Mouse (Mus musculus): Measurements from ENCODE around the gene Rhoa.
"Not testable (repeated sequence)": the region's sequence is repeated elsewhere in the genome, so short reads cannot be mapped to it uniquely, and the experiment has no call there.

The Rhoa gene

DNA sequence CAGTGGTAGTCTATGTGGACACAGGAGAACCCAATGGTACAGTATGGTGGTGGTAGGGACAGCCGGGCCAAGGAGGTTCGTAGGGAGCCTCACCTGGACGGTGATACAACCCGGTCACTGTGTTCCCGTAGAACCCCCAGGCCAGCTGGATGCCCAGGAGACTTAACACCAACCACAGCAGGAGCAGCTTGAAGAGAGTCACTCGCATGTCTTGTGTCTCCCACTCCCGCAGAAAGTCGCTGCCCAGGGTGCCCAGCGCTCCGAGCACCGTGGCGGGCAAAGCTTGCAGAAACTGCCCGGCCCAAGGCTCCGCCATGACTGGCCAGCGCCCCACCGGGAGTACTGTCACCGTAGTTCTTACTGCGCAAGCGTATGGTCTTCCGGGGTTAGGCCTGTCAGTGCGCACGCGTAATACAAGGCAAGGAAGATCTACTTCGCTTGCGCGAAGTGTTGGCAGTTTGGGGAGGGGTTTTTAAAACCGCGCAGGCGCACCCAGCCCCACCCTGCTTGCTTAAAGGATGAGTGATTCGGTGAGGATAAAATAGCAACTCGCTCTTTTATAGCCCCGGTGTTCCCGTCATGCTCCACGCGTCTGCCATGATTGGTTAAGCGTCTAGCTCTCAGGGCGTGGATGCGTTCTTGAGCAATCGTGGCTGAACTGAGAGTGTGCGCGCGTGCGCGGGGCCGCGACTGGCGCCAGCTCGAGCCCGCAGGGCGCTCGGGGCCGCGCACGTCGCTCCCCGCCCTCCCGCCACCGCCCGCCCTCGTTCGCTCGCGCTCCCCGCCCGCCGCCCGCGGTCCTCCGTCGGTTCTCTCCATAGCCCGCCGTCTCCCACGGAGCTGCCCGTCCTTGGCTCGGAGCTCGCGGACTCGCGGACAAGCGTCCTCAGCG lies at the start of gene Rhoa, which contains the start of gene Tcta:
Rhoa (plus strand) TSS at position 501 of the 892 bp plus-strand sequence.
Tcta (minus strand) TSS at position 532 of the 892 bp plus-strand sequence.
- peak; percentile 90 to 98 for DNase-seq

DNA sequence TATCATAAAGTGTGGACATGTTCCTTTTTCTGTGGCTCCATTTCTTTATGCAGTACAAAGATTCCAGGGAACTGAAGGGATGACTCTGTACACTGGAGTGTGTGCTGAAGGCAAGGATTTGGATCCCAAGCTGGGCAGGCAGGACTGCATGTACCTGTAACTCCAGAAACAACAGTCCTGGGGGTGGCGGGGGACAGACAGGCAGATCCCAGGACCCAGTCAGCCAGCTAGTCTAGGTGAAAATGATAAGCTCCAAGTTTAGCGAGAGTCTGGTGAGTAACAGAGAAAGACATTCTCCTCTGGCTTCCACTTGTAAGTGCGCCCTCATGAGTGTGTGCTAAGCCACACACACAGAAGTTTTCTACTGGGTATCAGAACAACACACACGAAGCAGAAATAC lies 45.4 kb upstream of the Rhoa start:
- no peak for DNase-seq

GRCm38 (mm10) chr9:108261865-108262264 lies 44.1 kb upstream of the Rhoa start:
- DNase-seq = no peak

GRCm38 (mm10) chr9:108262494-108263049 lies 43.4 kb upstream of the Rhoa start:
- DNase-seq = no peak

DNA sequence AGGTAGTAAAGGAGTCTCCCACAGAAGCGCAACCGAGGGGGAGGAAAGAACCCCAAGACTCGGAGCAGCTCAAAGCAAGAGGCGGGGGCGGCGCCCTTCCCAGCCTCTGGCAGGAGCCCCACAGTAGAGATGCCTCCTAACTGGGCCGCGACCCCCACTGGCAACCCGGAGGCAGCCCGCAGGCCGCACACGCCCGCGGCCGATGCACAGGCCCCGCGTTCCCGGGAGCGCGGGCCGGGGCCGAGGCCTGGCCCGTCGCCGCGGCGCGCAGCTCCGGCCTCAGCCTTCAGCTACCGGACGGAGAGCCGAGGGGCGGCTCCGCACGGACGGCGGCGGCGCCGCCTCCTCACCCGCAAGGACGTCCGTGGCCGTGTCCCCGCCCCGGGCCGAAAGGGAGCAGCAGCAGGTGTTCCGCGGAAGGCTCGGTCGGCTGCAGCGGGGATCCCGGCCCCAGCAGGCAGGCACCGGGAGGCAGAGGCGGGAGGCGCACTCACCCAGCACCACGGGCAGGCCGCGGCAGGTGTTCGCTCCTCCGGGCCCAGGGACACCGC lies 42.7 kb upstream of the Rhoa start:
- no peak for DNase-seq

- peak; percentile 97 to 100 for DNase-seq
Observed at GRCm38 (mm10) chr9:108263690-108264190, 42.2 kb upstream of the Rhoa start, which contains the start of gene Dag1. TSS of gene Dag1 (minus strand) at chr9:108263958.

DNA sequence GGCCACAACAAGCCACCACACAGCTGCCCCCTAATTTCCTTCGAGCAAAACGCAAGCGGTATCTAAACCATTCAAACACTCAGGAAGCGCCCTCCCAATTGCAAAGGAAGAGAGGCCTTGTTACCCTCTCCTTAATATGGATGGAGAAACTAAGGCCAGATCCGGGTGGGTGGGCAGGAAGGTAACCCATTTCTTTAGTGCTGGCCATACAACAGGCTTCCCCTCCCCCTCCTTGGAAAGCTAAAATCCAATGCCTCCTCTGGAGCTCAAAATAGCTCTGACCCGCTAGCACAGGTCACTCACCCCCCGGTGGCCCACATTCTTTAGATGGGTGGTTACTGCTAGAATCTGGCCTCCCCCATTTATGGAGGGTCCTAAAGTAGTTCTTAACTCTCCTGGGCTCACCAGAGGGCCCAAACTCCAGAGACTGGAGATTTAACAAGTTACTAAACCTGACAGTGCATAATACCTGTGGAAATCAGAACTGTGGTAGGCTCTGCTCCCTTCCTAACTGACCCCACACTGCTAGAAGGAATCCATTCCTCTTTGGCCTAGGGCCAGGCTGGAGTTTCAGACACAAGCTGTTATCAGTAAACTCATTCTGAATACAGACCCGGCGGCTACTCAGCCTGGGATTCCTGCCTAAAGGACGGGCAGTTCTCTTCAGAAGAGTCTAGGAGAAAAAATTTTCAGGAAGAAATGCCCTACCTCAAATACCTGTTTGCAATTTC lies 41.6 kb upstream of the Rhoa start:
- DNase-seq = no peak

GRCm38 (mm10) chr9:108266261-108266935 lies 39.5 kb upstream of the Rhoa start:
- DNase-seq = no peak

- DNase-seq = no peak
Observed at GRCm38 (mm10) chr9:108267691-108268090, 38.2 kb upstream of the Rhoa start.

DNA sequence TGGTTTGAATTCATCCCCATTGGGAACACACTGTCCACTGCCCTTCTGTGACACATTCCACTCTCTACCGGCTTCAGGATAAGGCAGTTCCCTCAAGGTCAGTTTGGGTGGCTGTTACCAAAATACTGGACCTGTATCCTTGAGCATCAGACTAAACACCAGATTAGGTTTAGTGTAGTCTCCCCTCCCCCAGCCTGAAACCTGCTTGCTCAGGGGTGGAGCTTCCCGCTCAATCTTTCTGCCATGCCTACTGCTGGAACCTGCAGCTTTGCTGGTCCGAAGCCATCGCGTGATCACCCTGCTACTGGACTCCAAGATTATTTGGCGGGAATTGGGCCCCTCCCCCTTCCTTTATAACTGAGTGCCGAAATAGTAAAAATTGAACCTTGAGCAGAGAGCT lies 37.2 kb upstream of the Rhoa start:
- DNase-seq = not testable (repeated sequence)

DNA sequence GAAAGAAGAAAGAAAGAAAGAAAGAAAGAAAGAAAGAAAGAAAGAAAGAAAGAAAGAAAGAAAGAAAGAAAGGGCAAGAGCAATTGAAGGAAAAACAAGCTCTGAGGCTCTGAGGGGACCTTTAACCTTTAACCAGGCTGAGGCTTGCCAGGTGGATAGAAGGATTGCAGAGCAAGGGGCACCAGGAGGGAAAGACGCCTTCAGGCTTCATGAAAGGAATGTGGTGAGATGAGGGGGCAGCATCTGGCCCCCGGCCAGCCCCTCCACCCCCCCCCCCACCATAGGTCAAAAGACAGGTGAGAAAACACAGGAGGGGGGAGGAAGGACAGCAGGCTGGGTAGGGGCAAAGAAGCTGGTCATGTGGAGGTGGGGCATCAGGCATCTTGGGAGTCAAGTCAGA lies 34.0 kb upstream of the Rhoa start:
- DNase-seq = no peak

GRCm38 (mm10) chr9:108272691-108273090 lies 33.2 kb upstream of the Rhoa start:
- DNase-seq = no peak

GRCm38 (mm10) chr9:108273485-108273884 lies 32.4 kb upstream of the Rhoa start:
- no peak for DNase-seq

DNA sequence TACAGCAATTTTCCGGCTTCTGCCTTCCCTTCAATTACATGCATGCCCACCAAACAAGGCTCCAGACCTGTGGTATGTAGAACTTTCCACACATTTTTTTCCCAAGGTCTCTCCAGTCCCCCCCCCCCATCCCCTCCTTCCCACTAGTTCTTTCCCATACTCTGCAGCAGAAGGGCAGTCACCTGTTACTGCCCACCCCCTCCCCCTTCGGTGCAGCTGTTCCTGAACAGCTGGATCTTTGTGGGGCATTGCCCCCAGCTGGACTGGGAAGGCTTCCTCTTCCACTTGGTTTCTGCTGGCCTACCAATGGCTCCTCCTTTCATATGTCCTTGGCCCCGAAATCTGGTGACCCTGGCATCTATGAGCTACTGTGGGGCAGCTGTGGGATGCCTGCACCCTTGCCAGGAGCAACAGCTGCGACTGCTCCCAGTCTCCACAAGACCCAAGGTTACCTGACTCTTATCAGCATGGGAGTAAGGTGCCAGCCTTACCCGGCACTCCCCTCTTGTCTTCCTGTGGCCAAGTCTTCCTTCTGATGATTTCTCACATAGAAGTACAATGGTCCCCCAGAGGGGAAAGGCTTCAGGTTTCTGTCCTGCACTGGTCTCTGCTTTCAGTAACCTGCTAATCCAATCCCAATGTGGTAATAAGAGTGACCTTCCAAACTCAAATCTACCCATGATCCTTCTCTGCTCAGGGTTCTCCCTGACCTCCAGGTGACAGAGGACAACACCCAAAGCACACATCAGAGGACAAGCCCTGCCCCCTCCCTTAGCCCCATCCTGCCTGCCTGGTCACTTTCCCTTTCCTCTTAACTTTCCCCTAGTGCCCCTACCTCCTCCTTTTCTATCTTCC lies 31.2 kb upstream of the Rhoa start:
- no peak for DNase-seq

DNA sequence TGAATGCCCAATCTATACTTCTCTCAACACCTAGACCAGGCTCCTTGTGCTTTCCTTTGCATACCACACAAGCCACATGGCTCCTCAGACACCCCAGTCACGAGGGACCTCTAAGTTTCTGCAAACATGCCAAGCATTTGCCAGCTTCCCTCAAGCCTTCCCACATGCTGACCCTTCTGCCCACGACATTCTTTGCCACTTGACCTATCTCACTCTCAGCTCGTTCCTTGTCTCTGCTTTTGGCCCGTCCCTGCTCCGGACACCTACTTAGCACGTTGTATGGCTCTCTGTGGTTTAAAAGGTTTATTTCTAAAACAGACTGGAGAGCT lies 30.6 kb upstream of the Rhoa start:
- DNase-seq = no peak

DNA sequence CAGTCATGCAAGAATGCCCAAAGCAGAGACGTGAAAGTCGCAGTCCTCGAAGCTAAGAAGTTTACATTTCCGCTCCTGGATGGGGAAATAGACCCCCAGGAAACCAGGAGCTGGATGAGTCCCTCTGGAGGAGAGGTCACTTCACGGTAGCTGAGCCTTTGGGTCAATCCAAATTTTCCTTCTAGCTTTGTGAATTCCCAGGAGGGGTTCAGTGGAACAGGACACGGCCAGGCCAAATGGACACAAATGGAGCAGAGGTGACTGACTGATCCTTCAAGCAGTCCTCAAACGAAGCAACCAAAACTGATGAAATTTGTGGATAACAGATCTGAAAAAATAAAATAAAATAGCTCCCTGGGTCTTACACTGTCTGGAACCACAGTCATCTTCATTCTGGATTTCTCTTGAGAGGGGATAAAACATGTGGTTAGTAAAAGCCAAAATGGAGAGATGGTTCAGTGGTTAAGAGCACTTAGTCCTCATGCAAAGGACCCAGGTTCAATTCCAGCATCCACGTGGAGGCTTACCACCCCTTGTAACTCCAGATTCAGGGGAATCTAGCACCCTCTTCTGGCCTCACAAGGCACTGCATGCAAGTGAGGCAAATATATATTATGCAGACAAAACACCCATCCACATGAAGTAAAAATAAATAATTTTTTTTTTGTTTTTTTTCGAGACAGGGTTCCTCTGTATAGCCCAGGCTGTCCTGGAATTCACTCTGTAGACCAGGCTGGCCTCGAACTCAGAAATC lies 27.1 kb upstream of the Rhoa start:
- DNase-seq = peak in 1 of 2 experiments; percentile 44

GRCm38 (mm10) chr9:108280071-108280828 lies 25.7 kb upstream of the Rhoa start:
- DNase-seq = no peak

GRCm38 (mm10) chr9:108284410-108284809 lies 21.5 kb upstream of the Rhoa start:
- peak; percentile 45 to 79 for DNase-seq

DNA sequence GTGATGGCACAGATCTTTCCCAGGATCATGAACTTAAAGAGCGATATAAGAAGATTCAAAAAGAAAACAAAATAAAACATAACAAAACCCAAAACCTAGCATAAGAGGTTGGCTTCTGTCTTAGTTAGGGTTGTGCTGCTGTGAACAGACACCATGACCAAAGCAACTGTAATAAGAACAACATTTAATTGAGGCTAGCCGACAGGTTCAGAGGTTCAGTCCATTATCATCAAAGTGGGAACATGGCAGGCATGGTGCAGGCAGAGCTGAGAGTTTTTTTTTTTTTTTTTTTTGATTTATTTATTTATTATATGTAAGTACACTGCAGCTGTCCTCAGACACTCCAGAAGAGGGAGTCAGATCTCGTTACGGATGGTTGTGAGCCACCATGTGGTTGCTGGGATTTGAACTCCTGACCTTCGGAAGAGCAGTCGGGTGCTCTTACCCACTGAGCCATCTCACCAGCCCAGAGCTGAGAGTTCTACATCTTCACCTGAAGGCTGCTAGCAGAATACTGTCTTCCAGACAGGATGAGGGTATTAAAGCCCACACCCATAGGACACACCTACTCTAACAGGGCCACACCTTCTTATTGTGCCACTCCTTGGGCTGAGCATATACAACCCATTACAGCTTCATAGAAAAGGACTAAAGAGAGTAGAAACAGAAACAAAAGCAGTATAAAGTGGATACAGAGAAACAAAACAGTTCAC lies 18.2 kb upstream of the Rhoa start:
- not testable (repeated sequence) for DNase-seq
